Mouse (Mus musculus) urinary bladder, postnatal 14 days (tissue): ENCODE measurements around the gene Uqcrh.

ENCODE experiments used
- DNase-seq: peaks from one replicate; pipeline ENCODE4 v3.0.0; 2021; ENCODE audit warnings: low spot score

The Uqcrh gene

GRCm38 (mm10) chr4:116074861-116075620 lies at the start of gene Uqcrh, which contains the start of gene Lrrc41:
TSS of gene Uqcrh (minus strand) at chr4:116075071.
TSS of gene Lrrc41 (plus strand) at chr4:116075269.
- peak; percentile 95 for DNase-seq

DNA sequence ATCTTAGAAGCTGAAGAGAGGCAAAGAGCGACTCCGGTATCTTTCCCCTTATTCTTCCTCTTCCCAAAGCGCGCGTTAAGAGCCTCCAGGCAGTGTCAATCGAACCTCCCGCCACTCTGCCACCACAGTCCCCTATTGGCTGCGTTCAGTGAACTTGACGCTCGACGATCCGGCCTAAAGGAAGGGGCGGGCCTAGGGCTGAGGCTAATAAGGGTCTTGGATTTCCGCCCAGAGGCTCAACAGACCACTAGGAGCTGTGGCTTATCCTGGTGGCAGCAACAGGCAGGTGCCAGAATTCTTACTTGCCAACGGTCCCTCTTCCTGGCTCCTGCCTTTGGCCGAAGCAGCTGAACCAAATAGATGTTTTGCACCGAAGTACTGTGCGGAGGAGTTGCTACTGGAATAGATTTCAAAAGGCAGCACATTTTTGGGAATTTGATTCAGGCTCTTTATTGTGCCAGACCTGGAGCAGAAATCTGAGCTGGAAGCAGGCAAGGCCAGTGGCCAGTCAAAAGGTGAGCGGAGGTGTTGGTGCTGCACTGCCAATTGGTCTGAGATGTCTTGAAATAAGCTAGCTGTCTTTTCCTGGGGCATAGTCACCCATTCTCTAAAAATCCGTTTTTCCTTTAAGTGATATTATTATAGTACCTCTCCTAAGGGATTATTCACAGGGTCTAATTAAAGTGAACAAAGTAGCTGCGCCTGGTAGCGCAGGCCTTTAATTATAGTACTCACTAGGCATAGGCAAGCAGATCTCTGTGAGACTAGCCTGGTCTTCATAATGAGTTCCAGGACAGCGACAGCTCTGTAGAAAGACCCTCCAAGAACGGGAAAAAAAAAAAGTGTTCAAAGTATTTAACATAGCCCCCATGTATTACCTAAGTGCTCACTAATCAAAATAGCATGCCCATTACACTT lies 49.0 kb upstream of the Uqcrh start, which contains the start of the genes Rad54l and Pomgnt1:
Gene Rad54l, minus strand, starts transcription at position 89 of the 918 bp plus-strand sequence.
Gene Pomgnt1, plus strand, starts transcription at position 239 of the 918 bp plus-strand sequence.
- peak; percentile 80 for DNase-seq

GRCm38 (mm10) chr4:116122762-116123161 lies 47.9 kb upstream of the Uqcrh start:
- no peak for DNase-seq

DNA sequence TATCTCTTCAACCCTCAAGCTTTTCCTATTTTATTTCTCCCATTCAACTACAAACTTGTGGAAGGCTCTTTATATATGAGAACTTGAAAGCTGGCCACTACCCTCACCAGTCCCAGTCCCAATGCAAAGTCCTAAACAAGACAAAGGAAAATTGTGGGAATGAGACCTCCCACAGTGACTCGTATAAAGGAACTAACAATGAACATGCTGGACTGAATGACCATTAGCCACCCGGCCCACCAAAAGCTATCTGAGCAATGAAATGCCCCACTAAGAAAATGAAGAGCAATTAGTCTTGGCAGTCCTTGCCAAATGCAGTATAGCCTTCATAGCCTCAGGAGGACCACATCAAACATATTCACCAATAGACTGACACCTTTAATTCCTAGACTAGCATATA lies 36.6 kb upstream of the Uqcrh start:
- no peak for DNase-seq

DNA sequence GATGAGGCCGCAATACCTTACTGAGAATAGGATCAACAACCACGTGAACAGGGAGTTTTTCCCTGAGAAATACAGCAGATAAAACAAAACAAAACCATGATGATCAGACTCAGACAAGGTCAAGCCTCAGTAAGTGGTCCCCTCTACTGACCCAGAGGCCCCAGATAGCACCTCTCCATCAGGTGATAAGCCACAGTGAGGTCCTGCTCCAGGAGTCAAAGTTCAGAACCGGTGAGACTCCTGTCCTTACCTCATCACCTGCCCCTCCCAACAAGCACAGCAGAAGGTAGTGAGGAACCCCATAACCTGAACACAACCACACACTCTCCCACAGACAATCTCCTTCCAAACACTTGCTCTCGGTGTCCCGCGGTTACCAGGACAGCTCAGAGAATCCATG lies 35.8 kb upstream of the Uqcrh start:
- DNase-seq = no peak

GRCm38 (mm10) chr4:116105278-116105677 lies 30.4 kb upstream of the Uqcrh start:
- no peak for DNase-seq

GRCm38 (mm10) chr4:116100959-116101358 lies 26.1 kb upstream of the Uqcrh start:
- DNase-seq = no peak

DNA sequence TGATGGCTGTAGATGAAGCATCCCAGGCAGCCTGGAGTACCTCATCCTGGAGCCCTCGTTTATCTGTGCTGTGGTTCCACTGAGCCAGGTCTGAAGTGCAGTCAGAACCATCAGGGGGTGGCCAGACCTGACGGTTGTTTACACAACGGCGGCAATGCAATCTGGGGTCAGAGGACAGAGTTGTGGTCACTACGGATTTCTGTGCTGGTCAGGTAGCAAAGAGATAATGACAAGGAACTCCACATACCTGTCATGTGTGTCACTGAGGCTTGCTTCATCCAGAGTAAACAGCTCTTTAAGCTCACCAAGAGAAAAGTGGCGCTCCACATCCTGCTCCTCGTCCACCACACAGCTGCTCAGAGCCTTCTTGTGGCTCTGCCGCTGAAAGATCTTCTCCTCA lies 22.3 kb upstream of the Uqcrh start:
- peak; percentile 29 for DNase-seq

GRCm38 (mm10) chr4:116096291-116096690 lies 21.4 kb upstream of the Uqcrh start:
- no peak for DNase-seq

- no peak for DNase-seq
These were observed 13.8 kb upstream of the Uqcrh start for GRCm38 (mm10) chr4:116088510-116089249.

DNA sequence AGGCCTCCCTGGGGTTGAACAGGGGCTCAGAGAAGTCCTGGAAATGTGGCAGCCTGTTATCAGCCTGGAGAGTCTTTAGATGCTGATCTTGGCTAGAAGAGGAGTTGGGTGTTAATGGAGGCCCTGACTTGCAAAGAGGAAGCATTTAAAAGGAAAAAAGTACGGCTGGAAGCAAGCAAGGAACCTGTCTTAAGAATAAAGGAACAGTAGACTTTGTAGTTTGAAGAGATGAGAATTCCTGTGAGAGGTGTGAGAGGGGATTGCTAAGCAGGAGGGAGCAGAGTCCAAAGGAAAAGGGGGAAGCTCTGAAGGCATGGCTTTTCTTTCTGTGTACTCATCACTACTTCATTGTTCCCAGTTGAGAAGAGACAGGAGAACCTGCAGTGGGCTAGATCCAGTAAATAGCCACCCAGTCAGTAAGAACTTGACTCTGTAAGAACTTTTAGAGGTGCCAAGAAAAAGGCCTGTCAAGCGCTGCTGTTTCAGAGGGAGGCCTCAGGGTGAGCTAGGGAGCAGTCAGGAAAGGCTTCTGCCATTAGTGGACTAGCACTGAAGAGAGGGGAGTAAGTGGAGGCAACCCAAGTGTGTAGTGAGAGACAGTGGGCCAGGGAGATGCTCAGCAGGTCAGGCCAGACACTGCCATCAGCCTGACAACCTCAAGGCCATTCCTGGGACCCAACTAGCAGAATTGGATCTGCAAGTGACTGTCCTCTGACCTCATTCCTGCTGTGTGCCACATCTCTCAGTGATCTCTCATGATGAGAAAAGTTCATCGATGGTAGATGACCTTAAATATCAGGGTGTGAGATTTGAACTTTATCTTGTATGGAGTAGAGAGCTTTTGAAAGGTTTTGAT lies 2.6 kb upstream of the Uqcrh start:
- no peak for DNase-seq

- peak; percentile 46 for DNase-seq
These were observed 1.7 kb upstream of the Uqcrh start for GRCm38 (mm10) chr4:116076369-116077231.

DNA sequence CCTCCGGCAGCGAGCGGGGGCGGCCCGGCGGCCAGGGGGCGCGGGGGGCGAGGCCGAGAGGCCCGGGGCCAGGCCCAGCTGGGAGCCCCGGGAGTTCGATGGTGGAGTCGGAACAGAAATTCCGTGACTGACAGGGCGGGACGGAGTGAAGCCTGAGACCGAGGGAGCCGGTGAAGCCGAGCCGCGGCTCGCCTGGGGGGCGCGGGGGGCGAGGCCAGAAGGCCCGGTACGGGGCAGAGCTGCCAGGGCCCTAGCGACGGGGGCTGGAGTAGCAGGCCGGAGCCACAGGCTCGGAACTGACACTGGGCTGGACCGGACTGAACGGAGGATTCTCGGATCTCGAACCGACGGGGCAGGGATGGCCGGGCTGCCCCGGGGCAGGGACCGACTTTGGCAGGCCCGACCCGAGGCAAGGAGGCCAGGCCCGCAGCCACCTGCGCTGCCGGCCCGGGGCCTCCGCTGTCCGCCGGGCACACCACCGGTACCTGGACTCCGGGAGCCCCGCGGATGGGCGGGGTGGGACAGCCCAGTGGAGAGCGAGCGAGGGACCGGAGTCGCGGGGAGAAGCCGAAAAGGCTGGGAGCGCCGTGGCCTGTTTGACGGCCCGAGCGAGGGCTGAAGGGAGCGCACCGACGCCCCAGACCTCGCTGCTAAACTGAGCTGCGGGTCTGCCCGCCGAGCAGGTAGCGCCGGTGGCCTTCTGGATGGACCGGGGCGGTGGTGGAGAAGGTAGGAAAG lies 929 bp upstream of the Uqcrh start:
- DNase-seq = peak; percentile 76

DNA sequence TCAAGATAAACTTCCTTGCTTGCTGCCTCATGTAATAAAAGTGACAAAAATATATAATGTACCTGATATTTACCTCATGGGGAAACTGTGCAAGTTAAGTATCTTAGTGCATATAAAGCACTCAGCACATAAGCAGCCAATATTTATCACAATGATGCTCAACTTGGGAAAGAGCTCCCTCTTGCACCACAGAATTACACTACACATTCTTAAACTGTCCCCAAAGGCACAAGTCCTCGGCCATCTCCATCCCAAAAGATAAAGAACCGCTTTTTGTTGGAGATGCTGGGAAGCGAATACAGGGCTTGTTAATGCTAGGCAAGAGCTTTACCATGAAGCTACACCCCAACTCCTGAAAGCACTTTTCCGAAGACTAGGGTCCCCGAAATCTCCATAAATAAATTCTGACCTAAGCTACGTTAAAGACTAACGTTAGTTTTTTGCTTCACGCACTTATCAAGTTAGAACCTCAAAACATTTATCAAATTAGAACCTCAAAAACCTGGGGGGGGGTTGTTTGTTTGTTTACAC lies 661 bp downstream of the Uqcrh start:
- DNase-seq = no peak

DNA sequence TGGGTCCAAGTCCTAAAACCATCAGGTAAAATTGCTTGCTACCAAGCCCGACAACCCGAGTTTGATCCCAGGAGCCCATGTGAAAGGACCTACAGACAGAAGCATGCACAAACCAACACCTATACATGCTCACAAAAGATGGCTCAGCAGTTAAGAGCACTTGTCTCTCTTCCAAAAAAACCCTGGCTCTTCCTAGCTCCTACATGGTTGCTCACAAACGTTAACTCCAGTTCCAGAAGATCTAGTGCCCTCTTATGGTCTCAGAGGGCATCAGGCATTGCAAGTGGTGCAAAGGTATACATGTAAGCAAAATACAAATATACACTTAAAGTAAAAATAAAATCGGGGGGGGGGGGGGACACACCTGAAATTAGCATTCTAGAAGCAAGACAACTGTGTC lies 1.7 kb downstream of the Uqcrh start:
- DNase-seq = no peak

GRCm38 (mm10) chr4:116070116-116070515 lies 4.8 kb downstream of the Uqcrh start:
- no peak for DNase-seq

DNA sequence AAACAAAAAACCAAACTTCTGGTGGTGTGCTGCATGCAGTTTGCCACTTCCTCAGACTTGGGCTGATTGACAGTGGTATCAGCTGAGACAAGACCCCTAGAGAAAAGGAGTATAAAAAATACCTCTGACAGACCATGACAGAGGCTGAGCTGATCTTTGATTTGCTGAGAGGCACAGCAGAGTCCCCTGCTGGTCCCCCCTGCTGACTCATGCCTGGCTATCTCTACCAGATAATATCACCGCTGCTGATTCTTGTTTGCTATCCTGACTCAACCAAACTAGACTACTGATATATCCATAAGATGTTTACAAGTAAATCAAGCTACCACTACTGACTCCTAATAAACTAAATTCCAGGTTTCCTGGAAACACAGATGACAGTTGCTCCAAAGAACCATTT lies 11.0 kb downstream of the Uqcrh start:
- no peak for DNase-seq

- DNase-seq = no peak
These were observed 15.7 kb downstream of the Uqcrh start for GRCm38 (mm10) chr4:116059012-116059726.

DNA sequence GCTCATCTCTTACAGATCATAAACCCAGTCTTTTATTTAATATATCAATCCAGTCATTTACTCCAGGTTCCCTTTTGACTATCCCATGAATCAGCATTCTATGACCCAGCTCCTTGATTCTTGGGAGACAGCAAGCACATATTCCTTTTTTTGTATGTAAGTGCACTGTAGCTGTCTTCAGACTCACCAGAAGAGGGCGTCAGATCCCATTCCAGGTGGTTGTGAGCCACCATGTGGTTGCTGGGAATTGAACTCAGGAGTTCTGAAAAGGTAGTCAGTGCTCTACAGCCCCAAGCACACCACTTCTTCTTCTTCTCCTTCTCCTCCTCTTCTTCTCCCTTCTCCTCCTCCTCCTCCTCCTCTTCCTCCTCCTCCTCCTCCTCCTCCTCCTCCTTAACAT lies 17.3 kb downstream of the Uqcrh start:
- no peak for DNase-seq
